Mouse (Mus musculus): Measurements from ENCODE around the gene Gpr19. TPM values are rescaled to one million over a fixed set of nuclear protein-coding genes. Genes with fewer than 3 reads are reported as not detected.
A peak's percentile ranks its signal among the peaks of the same experiment; 100 is the strongest.

The Gpr19 gene
- total RNA-seq, 2 experiments from 2014 or later, result 3.5 to 4.6 TPM

DNA sequence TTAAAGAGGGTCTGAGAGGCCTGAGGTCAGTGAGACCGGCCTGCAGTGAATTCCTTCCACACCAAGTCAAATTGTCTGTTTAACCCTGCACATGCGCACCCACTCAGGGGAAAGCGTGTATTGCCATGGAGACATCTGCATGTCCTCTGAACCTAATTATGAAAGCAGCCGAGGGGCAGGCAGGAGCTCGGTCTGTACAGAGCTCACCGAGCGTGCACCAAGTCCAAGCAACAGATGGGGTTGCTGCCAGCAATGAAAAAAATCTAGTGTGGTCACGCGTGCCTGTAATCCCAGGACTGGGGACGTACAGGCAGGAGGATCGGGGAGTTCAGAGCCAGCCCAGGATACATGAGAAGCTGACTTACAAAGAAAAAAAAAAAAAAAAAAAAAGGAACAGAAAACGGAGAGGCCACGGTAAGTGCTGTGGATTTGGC lies 35.7 kb downstream of the Gpr19 start:
- no peak for DNase-seq
- intact Hi-C loops (cut with DNase I), result no loop called here

DNA sequence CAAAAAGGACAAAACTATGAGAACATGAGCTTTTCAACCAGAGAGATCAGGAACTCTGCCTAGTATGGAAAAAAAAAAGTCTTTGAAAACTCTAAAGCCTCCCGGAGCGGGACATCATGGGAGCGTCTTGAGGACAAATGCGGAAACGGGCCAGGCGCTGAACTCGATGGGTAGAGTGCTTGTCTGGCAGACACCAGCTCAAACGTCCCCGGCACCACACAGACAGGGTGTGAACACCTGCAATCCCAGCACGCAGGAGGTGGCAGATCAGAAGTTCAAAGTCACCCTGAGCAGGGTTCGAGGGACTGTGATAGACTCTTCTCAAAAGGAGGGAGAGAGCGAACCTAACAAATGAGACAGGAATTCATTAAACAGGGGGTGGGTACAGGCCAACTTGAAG lies 37.0 kb downstream of the Gpr19 start:
- intact Hi-C loops (cut with DNase I), result no loop called here
- DNase-seq, result no peak

DNA sequence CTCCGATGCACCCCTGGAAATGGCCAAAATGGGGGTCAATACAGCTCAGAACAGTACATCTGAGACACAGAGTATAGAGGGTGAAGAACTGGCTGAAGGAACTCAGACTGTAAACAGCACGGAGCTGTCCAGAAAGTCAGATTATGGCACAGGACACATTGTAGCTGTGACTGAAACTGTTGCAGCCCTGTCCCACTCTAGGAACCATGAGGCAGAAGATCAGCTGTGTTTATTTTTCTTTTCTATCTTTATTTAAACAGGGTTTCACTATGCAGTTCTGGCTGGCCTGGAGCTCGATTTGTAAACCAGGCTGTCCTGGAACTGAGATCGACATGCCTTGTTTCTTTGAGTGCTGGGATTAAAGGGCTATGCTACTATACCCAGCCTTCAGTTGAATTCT lies 38.1 kb downstream of the Gpr19 start:
- intact Hi-C loops (cut with DNase I), result no loop called here
- no peak for DNase-seq

DNA sequence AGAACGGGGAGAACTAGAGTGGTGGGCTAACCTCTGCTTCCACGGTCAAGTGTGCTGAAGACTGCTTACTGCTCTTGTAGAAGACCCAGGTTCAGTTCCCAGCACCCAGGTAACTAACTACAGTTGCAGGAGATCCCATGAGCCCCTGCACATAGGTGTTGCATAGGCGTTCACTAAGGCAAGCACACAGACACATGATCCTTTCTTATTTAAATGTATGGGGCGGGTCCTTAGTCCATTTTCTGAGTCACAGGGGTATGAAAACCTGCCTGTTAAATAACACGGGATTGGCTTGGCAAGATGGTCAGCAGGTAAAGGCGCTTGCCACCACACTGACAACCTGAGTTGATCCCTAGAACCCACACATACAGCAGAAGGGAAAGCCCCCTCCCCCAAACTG lies 39.4 kb downstream of the Gpr19 start:
- DNase-seq, result no peak
- intact Hi-C loops (cut with DNase I), result no loop called here

DNA sequence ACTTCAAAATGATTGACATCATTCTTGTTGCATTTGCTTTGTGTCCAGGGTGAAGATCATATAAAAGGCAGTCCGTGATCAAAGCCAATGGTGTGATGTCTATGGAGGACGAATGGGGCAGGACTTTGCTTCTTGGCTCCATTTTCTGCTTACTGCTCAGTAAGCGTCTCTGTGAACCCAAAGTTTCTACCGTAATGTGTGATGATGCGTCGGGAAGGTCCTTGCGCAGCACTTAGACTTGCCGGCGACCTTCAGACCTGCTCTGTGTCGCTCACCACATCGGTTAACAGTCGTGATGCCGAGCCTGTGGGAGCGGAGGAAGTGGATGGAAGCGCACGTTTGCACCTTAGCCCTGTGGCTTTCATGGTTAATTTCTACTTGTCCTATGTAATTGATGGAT lies 42.5 kb downstream of the Gpr19 start:
- DNase-seq, result no peak
- intact Hi-C loops (cut with DNase I), result no loop called here

DNA sequence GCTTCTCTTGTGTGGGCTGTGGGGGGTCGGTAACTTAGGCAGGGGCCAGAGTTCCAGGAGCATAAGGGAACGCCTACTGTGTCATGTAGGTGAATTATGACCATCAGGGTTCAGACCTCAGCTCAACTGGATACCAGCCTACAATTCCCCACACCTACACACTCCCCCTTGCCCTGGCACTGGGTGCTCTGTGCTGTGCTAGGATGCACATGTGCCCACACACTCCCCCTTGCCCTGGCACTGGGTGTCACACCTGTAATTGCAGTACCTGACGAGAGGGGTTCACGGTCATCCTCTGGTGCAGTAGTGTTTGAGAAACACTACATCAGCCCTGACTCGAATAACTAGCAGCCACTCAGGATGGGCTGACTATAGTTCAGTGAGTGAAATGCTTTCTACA lies 43.6 kb downstream of the Gpr19 start:
- intact Hi-C loops (cut with DNase I), result no loop called here
- DNase-seq, result no peak

DNA sequence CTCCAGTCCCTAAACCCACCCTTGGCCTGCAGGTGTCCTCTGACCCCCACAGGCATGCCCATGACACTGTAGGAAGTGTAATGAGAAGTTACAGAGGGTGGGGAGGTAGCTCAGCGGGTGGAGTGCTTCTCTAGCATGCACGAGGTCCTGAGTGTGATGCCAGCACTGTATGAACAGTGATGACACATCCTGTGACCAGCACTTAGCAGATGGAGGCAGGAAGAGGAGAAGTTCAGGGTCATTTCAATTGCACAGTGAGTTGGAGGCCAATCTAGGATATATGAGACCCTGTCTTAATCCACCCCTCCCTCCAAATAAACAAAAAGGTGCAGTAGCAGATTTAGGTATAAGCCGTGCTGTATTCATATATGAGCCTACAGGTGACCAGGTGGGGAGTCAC lies 48.4 kb downstream of the Gpr19 start:
- no peak for DNase-seq
- intact Hi-C loops (cut with DNase I), result no loop called here

DNA sequence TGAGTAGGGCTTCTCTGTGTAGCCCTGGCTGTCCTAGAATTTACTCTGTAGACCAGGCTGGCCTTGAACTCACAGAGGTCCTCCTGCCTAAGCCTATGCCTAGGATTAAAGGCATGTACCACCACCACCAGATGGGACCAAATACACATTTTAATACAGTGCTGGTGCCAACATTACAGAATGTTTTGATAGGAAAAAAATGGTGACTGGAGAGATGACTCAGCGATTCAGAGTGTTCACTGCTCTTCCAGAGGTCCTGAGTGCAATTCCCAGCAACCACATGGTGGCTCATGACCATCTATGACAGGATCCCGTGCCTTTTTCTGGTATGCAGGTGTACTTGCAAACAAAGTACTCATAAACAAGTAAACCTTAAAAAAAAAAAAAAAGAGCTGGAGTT lies 48.9 kb downstream of the Gpr19 start:
- DNase-seq, result no peak
- intact Hi-C loops (cut with DNase I), result no loop called here

DNA sequence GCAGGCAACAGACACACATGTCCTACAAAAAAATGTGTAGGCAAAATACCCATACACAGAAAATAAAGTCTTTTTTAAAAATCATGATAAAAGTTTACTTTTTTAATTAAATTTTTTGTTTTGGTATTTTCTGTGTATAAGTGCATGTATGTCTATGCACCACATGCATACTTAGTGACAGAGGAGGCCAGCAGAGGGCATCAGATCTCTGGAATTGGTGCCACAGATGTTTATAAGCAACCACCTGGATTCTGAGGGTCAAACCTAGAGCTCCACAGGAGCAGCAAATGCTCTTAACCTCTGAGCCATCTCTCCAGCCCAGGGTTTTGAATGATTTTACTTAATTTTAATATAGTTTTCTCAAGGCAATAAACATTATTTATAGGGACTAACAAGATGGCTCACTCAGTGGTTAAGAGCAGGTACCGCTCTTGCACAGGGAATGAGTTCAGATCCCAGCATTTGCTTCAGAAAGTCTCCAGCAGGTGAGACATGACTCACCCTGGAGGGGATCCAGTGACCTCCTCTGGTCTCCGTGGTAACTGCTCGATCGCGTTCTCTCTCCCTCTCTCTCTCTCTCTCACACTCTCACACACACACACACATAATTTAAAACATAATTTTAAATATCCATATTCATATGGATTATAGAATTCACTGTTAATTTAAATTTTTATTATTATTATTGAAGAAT lies 50.0 kb downstream of the Gpr19 start:
- intact Hi-C loops (cut with DNase I), result no loop called here
- no peak for DNase-seq

DNA sequence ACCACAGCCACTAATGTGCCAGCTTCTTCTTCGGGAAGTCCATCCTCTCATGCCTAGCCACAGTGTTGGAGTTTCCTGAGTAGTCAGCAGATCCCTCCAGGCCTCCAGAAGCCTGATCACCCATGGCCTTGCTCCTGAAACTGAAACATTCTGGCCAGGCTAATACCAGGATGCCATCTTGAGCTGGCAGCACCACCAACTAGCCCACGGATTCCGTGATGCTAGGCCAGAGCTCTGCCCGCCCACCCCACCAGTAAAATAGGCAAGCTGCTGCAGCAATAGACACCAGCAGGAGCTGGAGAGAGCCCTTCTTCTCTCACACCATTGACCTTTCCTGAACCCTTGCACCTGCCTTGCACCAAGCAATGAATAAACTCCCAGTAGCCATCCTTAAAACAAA lies 50.8 kb downstream of the Gpr19 start:
- DNase-seq, result no peak
- intact Hi-C loops (cut with DNase I), result no loop called here

DNA sequence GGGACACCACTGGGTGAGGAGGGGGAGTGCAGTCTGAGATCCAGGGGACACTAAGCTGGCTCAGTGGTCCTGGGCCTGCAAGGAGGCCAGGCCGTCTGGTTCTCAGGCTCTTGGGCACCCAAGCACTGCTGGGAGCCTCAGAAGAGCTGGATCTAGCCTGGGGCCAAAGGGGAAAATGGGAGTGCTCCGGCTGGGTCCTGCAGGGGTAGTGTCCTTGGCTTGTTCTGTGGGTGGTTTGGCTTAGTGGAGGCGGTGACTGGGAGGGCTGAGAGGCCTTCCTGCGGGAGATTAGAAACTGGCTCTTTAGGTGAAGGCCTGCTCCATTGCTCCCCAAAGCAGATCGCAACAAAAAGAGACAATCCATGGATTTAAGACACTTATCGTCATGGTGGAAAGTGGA lies 52.1 kb downstream of the Gpr19 start:
- intact Hi-C loops (cut with DNase I), result no loop called here
- no peak for DNase-seq

DNA sequence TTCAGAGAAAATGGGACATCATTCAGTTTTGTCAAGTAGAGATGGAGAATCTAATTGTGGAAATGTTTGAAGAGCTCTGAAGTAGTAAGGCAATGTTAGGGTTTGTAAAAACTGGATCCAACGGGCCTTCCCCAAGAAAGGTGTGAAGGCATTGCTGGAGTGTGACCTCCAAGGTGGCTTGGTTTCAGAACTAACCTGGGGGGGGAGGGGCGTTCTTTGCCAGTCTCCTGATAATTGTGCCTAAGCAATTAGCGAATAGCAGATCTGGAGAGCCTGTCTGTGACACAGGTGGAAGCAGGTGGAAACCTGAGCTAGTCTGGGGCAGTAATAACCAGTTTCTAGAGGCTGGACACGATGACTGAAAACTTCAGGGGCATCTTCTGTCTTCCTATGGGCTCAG lies 52.7 kb downstream of the Gpr19 start:
- intact Hi-C loops (cut with DNase I), result no loop called here
- DNase-seq, result no peak

DNA sequence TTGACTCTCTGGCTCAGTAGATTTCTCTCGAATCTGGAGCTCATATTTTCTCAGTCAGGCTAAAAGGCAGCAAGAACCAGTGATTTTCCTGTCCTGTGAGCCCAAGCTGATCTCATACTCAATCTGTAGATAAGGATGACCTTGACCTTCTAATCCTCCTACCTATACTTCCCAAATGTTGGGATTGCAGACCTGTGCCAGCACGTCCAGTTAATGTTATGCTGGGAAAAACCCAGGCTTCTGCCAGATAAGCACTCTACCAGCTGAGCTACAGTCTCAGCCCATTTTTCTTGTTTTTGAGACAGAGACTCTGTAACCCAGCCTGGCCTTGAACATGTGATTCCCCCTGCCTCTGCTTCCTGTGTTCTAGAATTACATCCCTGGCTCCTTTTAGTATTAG lies 58.0 kb downstream of the Gpr19 start:
- DNase-seq, result no peak
- intact Hi-C loops (cut with DNase I), result no loop called here

DNA sequence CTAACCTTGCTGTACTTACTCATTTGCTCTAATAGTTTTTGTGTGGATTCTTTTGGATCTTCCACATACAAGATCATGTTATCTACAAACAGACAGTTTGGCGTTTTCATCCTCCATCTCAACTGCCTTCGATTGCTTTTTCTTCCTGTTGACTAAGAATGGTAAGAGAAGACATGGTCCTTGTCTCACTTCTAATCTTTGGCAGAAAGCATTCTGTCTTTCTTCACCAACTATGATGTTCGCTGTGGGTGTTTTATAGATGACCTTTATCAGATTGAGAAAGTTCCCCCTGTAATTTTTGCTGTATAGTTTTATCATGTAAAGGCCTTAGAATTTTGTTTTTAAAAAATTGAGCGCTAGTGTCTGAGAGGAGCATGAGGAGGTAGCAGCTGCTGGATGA lies 60.3 kb downstream of the Gpr19 start:
- no peak for DNase-seq
- intact Hi-C loops (cut with DNase I), result no loop called here

DNA sequence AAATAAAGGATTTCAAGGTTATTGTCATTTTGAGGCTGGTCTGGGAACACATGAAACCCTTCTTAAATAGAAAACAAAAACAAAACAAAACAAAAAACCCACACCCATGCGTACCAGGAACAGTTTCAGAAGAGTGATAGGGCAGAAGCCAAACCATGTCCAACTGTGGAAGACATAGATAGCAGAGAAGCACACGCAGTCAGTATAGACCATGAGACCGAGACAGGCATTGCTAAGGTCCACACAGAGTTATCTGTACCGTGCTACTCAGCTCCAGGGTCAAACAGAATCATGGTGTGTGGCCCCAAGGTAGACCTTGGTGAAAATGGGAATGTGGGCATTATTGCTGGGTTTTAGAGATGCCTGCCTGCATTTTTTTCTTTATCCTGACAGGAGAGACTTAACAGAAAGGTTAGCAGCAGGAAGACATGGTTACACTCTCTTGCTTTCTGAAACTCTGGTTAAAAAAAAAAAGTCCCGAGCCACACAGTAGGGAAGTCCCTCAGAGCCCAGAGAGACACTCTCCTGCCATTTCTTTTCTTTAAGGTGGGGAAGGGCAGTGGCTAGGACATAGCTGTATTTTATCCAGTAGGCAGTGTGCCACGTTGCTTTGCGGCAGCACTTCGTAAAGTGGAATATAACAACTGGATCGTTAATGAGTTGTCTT lies 63.7 kb downstream of the Gpr19 start:
- intact Hi-C loops (cut with DNase I), result no loop called here
- DNase-seq, result no peak

DNA sequence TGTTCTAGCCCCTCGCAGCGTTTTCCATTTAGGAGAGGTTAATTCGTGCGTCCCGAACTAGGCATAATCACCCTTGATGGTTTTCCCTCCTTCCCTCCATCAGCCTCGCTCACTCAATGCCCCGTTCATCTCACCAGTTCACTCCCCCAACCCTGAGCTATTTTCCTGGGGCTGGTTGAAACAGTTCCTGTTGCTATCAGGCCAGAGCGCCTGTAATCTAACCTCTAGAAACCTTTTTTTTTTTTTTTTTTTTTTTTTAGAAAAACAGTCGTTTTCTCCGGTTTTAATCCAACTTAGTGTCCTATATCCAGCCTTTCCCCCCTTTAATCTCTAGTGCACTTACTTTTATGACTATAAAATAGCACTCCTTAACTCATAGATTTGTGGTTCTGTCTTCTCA lies 67.6 kb downstream of the Gpr19 start:
- intact Hi-C loops (cut with DNase I), result no loop called here
- no peak for DNase-seq

DNA sequence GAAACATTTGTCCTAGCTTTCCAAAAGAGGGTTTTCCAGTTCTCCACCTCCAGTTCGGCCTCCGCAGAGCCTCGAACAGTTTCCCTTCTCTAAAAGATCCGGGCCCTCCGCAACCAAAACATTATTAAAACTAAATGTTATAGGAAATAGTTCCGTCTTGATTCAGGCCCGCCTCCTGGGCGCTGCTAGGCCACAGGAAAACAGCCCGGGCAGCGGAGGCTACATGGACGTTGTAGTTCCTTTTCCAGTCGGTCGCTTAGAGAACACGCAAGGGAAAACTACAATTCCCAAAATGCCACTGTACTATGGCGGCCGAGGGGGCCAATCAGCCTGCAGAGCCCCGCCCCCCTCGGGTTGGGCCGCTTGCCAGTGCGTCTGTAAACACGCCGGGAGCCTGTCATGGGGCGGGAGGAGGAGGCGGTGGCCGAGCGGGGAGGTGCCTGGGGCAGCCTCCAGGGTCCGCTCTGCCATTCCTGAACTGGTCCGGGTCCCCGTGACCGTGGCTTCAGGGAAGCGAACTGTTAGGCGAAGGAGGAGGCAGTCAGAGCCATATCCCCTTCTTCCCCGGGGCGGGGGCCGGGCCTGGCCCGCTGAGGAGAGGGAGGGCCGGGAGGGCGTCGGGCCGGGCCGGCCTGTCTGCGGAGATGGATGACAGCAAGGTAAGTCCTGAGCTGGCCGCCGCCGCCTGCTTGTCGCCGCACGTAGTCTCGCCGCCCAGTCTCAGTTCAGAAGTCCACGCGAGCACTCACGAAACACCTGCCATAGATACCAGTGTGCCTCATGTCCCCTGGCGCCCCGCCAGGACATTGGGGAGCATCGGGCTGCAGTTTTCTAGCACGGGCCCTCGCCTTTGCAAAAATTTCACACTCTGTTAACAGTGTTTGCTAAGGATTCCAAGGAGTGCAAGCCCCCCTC lies 68.3 kb downstream of the Gpr19 start, which contains the start of gene Crebl2:
Gene Crebl2, plus strand, starts transcription at position 369 of the 915 bp plus-strand sequence.
- peak; percentile 100 for DNase-seq
- intact Hi-C loops (cut with DNase I), result no loop called here

DNA sequence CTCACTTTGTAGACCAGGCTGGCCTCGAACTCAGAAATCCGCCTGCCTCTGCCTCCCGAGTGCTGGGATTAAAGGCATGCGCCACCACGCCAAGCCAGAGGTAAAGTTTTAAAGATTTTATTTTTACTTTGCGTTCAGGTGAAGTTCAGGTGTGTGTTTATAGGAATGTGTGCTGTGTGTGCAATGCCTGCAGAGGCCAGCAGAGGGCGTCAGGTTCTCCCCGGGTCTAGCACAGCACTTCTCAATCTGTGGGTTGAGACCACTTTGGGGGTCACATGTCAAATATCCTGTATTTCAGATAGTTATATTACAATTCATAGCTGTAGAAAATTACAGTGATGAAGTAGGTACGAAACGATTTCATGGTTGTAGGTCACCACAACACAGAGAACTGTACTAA lies 75.5 kb downstream of the Gpr19 start:
- no peak for DNase-seq
- intact Hi-C loops (cut with DNase I), result no loop called here

DNA sequence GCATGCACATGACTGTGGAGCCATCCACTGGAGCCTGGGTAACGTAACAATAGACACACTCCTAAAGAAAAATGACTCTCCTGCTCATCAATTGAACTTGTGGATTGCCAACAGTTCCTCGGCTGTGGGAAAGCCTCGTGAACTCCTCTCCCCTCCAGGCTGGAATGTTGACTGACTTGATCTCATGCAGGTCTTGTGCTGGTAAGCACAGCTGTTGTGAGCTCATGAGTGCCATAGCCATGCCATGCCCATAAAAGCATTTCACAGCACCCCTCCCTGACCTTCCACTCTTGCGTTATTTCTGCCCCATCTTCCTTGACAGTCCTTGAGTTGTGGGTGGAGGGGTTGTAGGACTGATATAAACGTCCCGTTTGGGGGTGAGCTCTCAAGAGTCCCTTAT lies 78.0 kb downstream of the Gpr19 start:
- DNase-seq, result no peak
- intact Hi-C loops (cut with DNase I), result no loop called here

DNA sequence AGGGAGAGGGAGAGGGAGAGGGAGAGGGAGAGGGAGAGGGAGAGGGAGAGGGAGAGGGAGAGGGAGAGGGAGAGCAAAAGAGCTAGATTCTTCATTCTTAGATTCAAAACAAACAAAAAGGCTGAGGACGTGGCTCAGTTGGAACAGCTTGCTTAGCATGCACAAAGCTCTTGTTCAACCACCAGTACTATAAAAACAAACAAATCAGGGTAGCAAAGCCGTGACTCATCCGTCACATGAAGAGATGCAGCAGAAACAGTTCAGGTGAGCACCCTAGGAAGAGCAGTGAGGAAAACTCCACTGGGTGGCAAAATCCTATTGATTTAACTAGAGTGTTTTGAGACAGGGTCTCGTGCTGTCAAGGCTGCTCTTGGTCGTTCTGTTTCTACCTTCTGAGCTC lies 78.6 kb downstream of the Gpr19 start:
- DNase-seq, result no peak
- intact Hi-C loops (cut with DNase I), result no loop called here
